Mouse (Mus musculus): ENCODE measurements around the gene Trak1. TPM values are rescaled to one million over a fixed set of nuclear protein-coding genes. Genes with fewer than 3 reads are reported as not detected.

The Trak1 gene
- total RNA-seq, 1 experiment: 18.9 TPM

DNA sequence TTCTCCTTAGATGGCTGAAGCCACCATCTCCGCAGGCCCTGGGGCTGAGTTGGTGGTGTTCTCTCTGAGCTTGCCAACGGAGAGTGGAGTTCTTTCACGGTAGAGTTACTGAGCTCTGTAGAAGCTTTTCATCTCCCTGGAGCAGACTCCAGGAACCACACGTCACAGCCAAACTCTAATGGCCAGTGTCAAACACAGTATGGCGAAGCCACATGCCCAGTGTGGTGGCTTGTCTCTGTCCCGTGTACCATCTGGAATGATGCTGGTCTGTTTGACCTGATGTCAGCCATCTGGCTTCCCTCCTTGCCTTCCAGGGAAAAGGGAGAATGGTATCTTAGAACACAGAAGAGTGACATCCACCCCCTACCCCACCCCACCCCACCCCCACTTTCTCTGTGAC is 172.4 kb downstream of the Trak1 start:
- Histone ChIP-seq H3K9me3 (ENCODE audit: control insufficient read depth, insufficient read depth, low read depth, low read length) (no peaks in the 10 kb centered on the region), H3K36me3 (ENCODE audit: control insufficient read depth, insufficient read depth, low read length, poor library complexity, severe bottlenecking) (peaks cover 15% of the 10 kb centered on the region; the same call in 1 of the 2 replicates), H3K4me1 (ENCODE audit: control insufficient read depth in 2 of 2, insufficient read depth in 2 of 2, low read length in 2 of 2, poor library complexity in 1 of 2) (peaks cover 0 to 13% of the 10 kb centered on the region in 2 experiments; a peak in 1 of 4 replicates), H3K27ac (ENCODE audit: insufficient read depth, low read depth, low read length, poor library complexity, severe bottlenecking) (no peak overlapping the region), H3K4me3 (ENCODE audit: insufficient read depth in 1 of 2, low read depth in 1 of 2, low read length in 2 of 2, poor library complexity in 1 of 2, severe bottlenecking in 1 of 2) (no peak overlapping the region), H3K9ac (ENCODE audit: insufficient read depth, low read depth, low read length, poor library complexity, severe bottlenecking) (no peak overlapping the region)
- TF ChIP-seq HCFC1 (IDR thresholded peaks at IDR 0.05; ENCODE audit: borderline replicate concordance, insufficient read depth, low read length) (no peak), CHD2 (IDR thresholded peaks at IDR 0.05; ENCODE audit: low read depth, low read length) (no peak), ZNF384 (IDR thresholded peaks at IDR 0.05; ENCODE audit: low read depth, low read length) (no peak), ZC3H11A (IDR thresholded peaks at IDR 0.05; ENCODE audit: borderline replicate concordance, low read depth, low read length) (no peak), MAFK (IDR thresholded peaks at IDR 0.05; ENCODE audit: insufficient read depth, low read depth, low read length) (no peak)
- no peak for DNase-seq (ENCODE audit: low read depth, low spot score)
- in situ Hi-C loops (cut with MboI; ENCODE audit: low sequenced_read_pairs in 2 of 2, unreplicated experiment in 2 of 2): loop anchor here in 1 of 2 experiments (10.0 kb wide), 2 partner anchors 215 to 225 kb away; no protein-coding TSS in a partner anchor

GRCm38 (mm10) chr9:121474771-121475170 is 177.5 kb downstream of the Trak1 start:
- no peak for TF ChIP-seq ZNF384 (IDR thresholded peaks at IDR 0.05; ENCODE audit: low read depth, low read length)
- TF ChIP-seq MAFK (IDR thresholded peaks at IDR 0.05; ENCODE audit: insufficient read depth, low read depth, low read length): no peak
- TF ChIP-seq ZC3H11A (IDR thresholded peaks at IDR 0.05; ENCODE audit: borderline replicate concordance, low read depth, low read length): no peak
- TF ChIP-seq CHD2 (IDR thresholded peaks at IDR 0.05; ENCODE audit: low read depth, low read length): no peak
- no peak for TF ChIP-seq HCFC1 (IDR thresholded peaks at IDR 0.05; ENCODE audit: borderline replicate concordance, insufficient read depth, low read length)
- in situ Hi-C loops (cut with MboI; ENCODE audit: low sequenced_read_pairs in 2 of 2, unreplicated experiment in 2 of 2): loop anchor here in 1 of 2 experiments (10.0 kb wide), 2 partner anchors 210 to 230 kb away; no protein-coding TSS in a partner anchor
- no peak overlapping the region for H3K9ac ChIP-seq (ENCODE audit: insufficient read depth, low read depth, low read length, poor library complexity, severe bottlenecking)
- peaks cover 0 to 9% of the 10 kb centered on the region in 2 experiments; a peak in 1 of 4 replicates for H3K4me1 ChIP-seq (ENCODE audit: control insufficient read depth in 2 of 2, insufficient read depth in 2 of 2, low read length in 2 of 2, poor library complexity in 1 of 2)
- H3K9me3 ChIP-seq (ENCODE audit: control insufficient read depth, insufficient read depth, low read depth, low read length): no peaks in the 10 kb centered on the region
- no peak overlapping the region for H3K27ac ChIP-seq (ENCODE audit: insufficient read depth, low read depth, low read length, poor library complexity, severe bottlenecking)
- no peak for DNase-seq (ENCODE audit: low read depth, low spot score)
- peaks cover 9% of the 10 kb centered on the region; the same call in 1 of the 2 replicates for H3K36me3 ChIP-seq (ENCODE audit: control insufficient read depth, insufficient read depth, low read length, poor library complexity, severe bottlenecking)
- H3K4me3 ChIP-seq (ENCODE audit: insufficient read depth in 1 of 2, low read depth in 1 of 2, low read length in 2 of 2, poor library complexity in 1 of 2, severe bottlenecking in 1 of 2): no peak overlapping the region

- in situ Hi-C loops (cut with MboI; ENCODE audit: low sequenced_read_pairs in 2 of 2, unreplicated experiment in 2 of 2): loop anchor here in 1 of 2 experiments (10.0 kb wide), 2 partner anchors 209 to 231 kb away; no protein-coding TSS in a partner anchor
- TF ChIP-seq ZNF384 (IDR thresholded peaks at IDR 0.05; ENCODE audit: low read depth, low read length) (no peak), HCFC1 (IDR thresholded peaks at IDR 0.05; ENCODE audit: borderline replicate concordance, insufficient read depth, low read length) (no peak), CHD2 (IDR thresholded peaks at IDR 0.05; ENCODE audit: low read depth, low read length) (no peak), MAFK (IDR thresholded peaks at IDR 0.05; ENCODE audit: insufficient read depth, low read depth, low read length) (no peak), ZC3H11A (IDR thresholded peaks at IDR 0.05; ENCODE audit: borderline replicate concordance, low read depth, low read length) (no peak)
- peaks cover 9% of the 10 kb centered on the region; the same call in 1 of the 2 replicates for H3K36me3 ChIP-seq (ENCODE audit: control insufficient read depth, insufficient read depth, low read length, poor library complexity, severe bottlenecking)
- H3K9ac ChIP-seq (ENCODE audit: insufficient read depth, low read depth, low read length, poor library complexity, severe bottlenecking): no peak overlapping the region
- H3K4me3 ChIP-seq (ENCODE audit: insufficient read depth in 1 of 2, low read depth in 1 of 2, low read length in 2 of 2, poor library complexity in 1 of 2, severe bottlenecking in 1 of 2): no peak overlapping the region
- no peak overlapping the region for H3K27ac ChIP-seq (ENCODE audit: insufficient read depth, low read depth, low read length, poor library complexity, severe bottlenecking)
- H3K9me3 ChIP-seq (ENCODE audit: control insufficient read depth, insufficient read depth, low read depth, low read length): no peaks in the 10 kb centered on the region
- H3K4me1 ChIP-seq (ENCODE audit: control insufficient read depth in 2 of 2, insufficient read depth in 2 of 2, low read length in 2 of 2, poor library complexity in 1 of 2): peaks cover 0 to 5% of the 10 kb centered on the region in 2 experiments; a peak in 1 of 4 replicates
- no peak for DNase-seq (ENCODE audit: low read depth, low spot score)
Measured at GRCm38 (mm10) chr9:121475488-121476452, 178.5 kb downstream of the Trak1 start.

DNA sequence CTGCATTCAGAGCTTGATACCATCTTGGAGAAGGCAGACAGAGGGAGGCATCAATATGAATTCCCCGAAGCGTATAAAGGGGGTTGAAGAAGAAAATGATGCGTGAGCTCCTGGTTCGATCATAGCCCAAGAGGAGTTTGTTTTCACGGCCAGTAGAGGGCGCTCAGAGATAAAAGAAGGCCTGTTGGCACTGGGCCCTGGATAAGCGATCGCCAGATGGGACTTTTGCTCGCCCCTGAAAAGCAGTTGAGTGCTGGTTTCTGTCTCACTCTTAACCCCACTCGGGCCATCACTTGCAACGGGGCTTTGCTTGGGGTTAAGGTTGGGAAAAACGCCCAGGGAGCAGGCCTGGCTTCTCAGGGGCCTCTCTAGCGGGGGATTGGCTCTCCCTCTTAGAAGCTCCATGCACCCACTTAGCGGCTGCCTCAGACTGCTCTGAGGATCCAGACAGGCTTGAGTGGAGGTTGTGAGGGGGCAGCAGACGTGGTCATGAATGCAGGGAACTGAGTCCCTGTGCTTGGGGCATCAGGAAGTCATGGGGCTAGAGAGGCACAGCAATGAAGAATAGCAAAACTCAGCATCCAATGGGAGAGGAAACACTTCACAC is 180.1 kb downstream of the Trak1 start:
- Histone ChIP-seq H3K4me1 (ENCODE audit: control insufficient read depth in 2 of 2, insufficient read depth in 2 of 2, low read length in 2 of 2, poor library complexity in 1 of 2) (peaks cover 0 to 2% of the 10 kb centered on the region in 2 experiments; a peak in 1 of 4 replicates), H3K4me3 (ENCODE audit: insufficient read depth in 1 of 2, low read depth in 1 of 2, low read length in 2 of 2, poor library complexity in 1 of 2, severe bottlenecking in 1 of 2) (no peak overlapping the region), H3K27ac (ENCODE audit: insufficient read depth, low read depth, low read length, poor library complexity, severe bottlenecking) (no peak overlapping the region), H3K9ac (ENCODE audit: insufficient read depth, low read depth, low read length, poor library complexity, severe bottlenecking) (no peak overlapping the region), H3K36me3 (ENCODE audit: control insufficient read depth, insufficient read depth, low read length, poor library complexity, severe bottlenecking) (peaks cover 2% of the 10 kb centered on the region; the same call in 1 of the 2 replicates), H3K9me3 (ENCODE audit: control insufficient read depth, insufficient read depth, low read depth, low read length) (no peaks in the 10 kb centered on the region)
- in situ Hi-C loops (cut with MboI; ENCODE audit: low sequenced_read_pairs in 2 of 2, unreplicated experiment in 2 of 2): loop anchor here in 1 of 2 experiments (10.0 kb wide), 2 partner anchors 207 to 233 kb away; no protein-coding TSS in a partner anchor
- TF ChIP-seq MAFK (IDR thresholded peaks at IDR 0.05; ENCODE audit: insufficient read depth, low read depth, low read length) (no peak), ZC3H11A (IDR thresholded peaks at IDR 0.05; ENCODE audit: borderline replicate concordance, low read depth, low read length) (0 out of 2 replicates have a peak, but pooled peaks have one; percentile 36), CHD2 (IDR thresholded peaks at IDR 0.05; ENCODE audit: low read depth, low read length) (no peak)
- peak; percentile 63 for DNase-seq (ENCODE audit: low read depth, low spot score)

Measured in ES-E14 (cell line).